Mouse (Mus musculus): Measurements from ENCODE around the gene Plekhf1.

Plekhf1 gene

GRCm38 (mm10) chr7:38217417-38218171, 10.2 kb downstream of the Plekhf1 start:
- DNase-seq: peak; percentile 85

GRCm38 (mm10) chr7:38215697-38216096, 12.1 kb downstream of the Plekhf1 start:
- no peak for DNase-seq

GRCm38 (mm10) chr7:38215281-38215680, 12.5 kb downstream of the Plekhf1 start:
- no peak for DNase-seq

GRCm38 (mm10) chr7:38214473-38215214, 13.2 kb downstream of the Plekhf1 start:
- no peak for DNase-seq

GRCm38 (mm10) chr7:38212651-38213062, 15.2 kb downstream of the Plekhf1 start:
- no peak for DNase-seq

- DNase-seq: no peak
These were observed 18.2 kb downstream of the Plekhf1 start for GRCm38 (mm10) chr7:38209478-38210152.

- DNase-seq: no peak
These were observed 18.8 kb downstream of the Plekhf1 start for GRCm38 (mm10) chr7:38208969-38209368.

- DNase-seq: no peak
These were observed 21.3 kb downstream of the Plekhf1 start for GRCm38 (mm10) chr7:38206564-38206963.

- DNase-seq: no peak
These were observed 22.0 kb downstream of the Plekhf1 start for GRCm38 (mm10) chr7:38205801-38206200.

GRCm38 (mm10) chr7:38204314-38204713, 23.5 kb downstream of the Plekhf1 start:
- DNase-seq: no peak

- no peak for DNase-seq
These were observed 26.5 kb downstream of the Plekhf1 start for GRCm38 (mm10) chr7:38201290-38201658.

- peak; percentile 85 for DNase-seq
These were observed 27.1 kb downstream of the Plekhf1 start for GRCm38 (mm10) chr7:38200606-38201289.

- DNase-seq: peak; percentile 54
These were observed 27.8 kb downstream of the Plekhf1 start for GRCm38 (mm10) chr7:38199907-38200605.

GRCm38 (mm10) chr7:38191571-38191970, 36.2 kb downstream of the Plekhf1 start:
- DNase-seq: no peak

GRCm38 (mm10) chr7:38191146-38191545, 36.7 kb downstream of the Plekhf1 start:
- no peak for DNase-seq

- no peak for DNase-seq
These were observed 37.6 kb downstream of the Plekhf1 start for GRCm38 (mm10) chr7:38190056-38190835.

GRCm38 (mm10) chr7:38189136-38189982, 38.5 kb downstream of the Plekhf1 start:
- peak; percentile 64 for DNase-seq

- DNase-seq: no peak
These were observed 39.3 kb downstream of the Plekhf1 start for GRCm38 (mm10) chr7:38188281-38189075.

GRCm38 (mm10) chr7:38187796-38188195, 40.0 kb downstream of the Plekhf1 start:
- DNase-seq: peak; percentile 47

GRCm38 (mm10) chr7:38186861-38187260, 41.0 kb downstream of the Plekhf1 start:
- peak; percentile 37 for DNase-seq

Data from lung, postnatal 36 days (tissue).